Mouse (Mus musculus): ENCODE measurements at regions not wholly inside any gene's neighbourhood (a gene's known extent, or its start where the extent isn't known, plus 50 kb on each side); places are given as distances from the start of the nearest gene placed in this dataset.

DNA sequence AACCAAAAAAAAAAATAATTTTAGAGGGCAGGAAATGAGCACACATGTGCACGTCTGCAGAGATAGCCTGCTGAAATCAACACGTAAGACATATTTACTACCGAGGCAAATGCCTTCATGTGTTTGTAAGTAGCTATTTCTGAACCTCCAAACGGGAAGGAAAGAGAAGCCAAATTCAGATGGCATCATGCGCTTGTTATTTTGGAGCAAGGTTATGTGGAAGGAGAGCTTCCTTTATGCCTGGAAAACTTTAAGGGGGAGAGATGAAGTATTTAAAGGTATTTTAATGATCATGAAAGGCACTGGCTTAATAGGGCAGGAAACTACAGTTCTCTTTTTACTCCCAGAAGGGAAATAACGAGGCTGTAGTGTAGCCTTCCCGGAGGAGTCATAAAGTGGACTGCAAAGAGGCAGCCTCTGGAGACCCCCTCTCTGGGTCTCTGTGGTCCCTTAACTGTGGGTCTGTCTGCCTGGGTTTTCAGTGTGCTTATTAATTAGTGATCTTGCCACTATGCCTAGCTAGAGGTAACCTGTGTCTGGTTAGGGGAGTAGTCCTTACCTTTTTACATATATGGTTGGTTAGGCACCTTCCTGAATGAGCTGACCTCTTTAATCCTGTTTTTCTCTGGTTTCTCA is 672.4 kb downstream of the Bcl11a start:
- peak in 1 of 2 experiments; percentile 25 for DNase-seq (ENCODE audit: low spot score in 2 of 2)

DNA sequence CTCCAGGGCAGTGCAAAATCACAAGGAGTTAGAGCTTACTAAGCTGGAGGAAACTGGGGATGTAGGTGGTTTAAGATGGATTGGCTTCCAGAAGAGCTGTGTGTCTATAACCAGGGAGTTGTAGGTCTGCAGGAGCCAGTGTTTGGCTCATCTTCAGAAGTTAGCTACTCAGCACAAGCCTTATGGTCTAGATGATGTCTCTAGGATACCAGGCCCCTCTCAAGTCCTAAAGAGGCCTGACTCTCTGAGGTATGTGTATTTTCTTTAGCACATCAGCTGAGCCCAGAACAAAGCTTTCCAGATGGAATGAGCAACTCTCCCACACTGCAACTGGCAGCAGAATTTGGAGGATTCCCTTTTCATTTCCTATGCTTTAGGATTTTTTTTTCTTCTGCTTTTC is 680.3 kb downstream of the Bcl11a start:
- peak in 1 of 2 experiments; percentile 66 for DNase-seq (ENCODE audit: low spot score in 2 of 2)

DNA sequence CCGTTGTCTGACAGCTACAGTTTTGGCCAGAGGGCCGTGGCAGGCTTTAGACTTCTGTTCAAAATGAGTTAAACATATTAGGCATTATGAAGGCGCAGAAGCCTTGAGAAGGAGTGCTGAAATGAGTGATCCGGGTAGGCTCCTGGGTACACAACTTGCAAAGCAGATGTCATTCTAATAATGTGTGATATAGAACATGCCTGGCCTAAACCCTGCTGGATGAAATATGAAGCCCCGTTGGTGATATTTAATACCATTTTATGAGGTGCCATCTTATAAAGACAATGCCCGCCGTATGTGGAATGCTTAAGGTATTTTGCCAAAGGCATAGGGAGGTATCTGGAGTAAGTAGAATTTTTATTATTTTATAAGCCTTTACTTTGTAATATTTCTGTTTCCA is 705.6 kb downstream of the Bcl11a start:
- no peak for DNase-seq (ENCODE audit: low spot score in 2 of 2)

- DNase-seq (ENCODE audit: low spot score in 2 of 2), result no peak
These were observed 711.3 kb downstream of the Bcl11a start for GRCm38 (mm10) chr11:24789120-24789519.

- peak in 1 of 2 experiments; percentile 15 for DNase-seq (ENCODE audit: low spot score in 2 of 2)
These were observed 717.8 kb downstream of the Bcl11a start for GRCm38 (mm10) chr11:24795510-24796211.

DNA sequence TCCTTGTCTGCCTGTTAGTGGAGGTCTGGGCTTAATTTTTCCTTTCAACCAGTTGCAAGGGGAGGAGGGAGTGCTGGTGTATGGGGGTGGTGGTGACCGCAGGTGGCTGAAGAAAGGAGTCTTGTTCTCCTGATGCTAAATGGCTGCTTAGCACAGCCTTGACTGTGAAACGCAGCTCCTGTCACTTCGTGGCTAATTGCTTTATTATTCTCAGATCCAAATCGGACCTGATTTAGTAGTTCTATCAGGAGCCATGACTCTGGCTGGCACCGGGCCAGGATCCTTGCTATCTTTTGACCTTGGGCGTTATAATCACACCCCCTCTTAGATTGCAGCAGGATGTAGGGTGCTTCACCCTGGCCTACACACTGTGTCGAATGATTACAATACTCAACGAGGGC is 726.8 kb downstream of the Bcl11a start:
- no peak for DNase-seq (ENCODE audit: low spot score in 2 of 2)

DNA sequence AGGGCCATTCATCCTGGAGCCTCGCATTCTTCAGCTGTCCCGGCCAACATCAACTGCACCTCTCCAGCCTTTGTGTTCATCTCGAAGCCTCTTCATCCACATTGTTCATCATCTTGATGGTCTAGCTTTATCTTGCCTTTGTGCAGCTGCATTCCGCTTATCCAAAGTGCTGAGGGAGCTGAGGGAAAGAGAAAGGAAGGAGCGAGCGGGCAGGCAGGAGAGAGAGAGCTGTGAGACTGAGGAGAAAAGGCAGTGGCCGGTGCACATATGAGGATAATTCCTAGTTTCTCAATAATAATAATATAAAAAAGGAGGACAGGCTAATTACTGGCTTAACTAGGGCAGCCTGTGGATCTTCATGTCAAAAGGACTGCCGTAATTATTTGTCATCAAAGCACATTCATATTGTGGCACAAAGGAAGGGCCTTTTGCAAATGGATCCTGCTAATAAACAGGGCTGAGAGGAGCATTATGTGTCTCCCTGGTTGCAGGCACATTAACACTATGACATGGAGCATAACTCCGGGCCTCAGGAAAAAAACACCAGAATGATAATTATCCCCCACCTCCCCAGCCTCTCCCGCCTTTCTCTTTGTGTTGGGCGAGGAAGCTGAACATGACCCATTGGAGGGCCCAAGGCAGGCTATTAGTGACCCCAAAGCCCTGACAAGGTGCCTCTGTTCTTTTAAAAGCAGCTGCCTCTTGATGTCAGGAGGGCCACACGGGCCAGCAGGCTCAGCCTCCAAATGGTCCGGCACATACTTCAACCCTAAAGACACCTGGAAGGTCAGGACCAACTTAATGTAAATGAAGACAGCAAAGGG is 751.9 kb downstream of the Bcl11a start:
- no peak for DNase-seq (ENCODE audit: low spot score in 2 of 2)

DNA sequence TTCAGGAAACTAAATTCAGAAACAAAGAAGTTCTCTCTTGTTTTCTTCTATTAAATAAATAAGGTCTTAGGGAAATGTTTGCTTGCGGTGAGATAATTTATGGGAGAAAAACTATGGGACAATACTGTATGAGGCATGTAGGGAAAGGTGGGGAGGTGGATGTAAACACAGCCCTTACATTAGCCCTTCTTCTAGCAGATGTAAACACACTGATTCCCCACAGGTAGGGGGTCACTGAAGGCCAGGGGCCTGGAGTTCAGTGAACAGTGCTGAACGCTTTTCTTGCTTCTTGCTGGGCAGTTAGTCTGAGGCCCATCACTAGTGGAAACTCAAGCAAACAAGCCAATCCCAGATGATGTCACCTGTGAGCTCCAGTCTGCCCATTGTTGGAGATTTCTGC is 752.6 kb downstream of the Bcl11a start:
- DNase-seq (ENCODE audit: low spot score in 2 of 2), result no peak

DNA sequence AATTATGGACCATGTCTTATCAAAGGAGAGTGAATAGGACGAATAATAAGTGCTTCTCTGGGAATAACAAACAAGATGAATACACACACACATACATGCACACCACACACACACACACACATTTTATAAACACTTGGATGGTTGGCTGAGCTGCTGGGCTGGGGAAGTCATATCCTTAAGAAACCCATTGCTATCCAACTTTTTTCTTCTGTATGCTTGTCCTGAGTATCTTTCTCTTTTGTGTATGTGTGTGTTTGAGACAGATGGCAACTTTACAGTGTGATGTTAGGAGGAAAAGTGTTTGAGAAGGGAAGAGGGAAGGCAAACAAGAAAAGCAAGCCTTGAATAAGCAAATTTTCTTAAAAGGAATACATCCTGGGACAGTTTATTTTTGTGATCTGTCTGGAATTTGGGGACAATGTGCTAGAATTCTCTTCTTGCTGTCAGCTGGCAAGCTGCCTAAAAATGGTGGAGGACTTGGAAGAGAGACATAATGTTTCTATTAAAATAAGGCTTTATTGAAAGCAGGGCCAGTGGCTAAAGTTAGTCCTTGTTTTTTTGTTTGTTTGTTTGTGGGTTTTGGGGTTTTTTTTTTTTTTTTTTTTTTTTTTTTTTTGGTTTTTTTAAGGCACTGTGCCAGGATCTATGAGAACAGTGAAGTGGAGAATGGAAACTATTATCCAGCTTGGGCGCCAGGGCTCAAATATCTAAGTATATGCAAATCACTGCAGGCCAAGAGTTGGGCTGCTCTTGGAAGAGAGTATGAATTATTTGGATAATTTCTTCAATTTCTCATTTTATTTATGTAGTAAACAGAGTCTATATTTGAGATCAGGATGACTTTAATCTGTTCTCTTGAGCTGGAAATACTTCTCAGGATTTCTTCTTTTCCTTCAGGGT is 766.2 kb downstream of the Bcl11a start:
- no peak for DNase-seq (ENCODE audit: low spot score in 2 of 2)

DNA sequence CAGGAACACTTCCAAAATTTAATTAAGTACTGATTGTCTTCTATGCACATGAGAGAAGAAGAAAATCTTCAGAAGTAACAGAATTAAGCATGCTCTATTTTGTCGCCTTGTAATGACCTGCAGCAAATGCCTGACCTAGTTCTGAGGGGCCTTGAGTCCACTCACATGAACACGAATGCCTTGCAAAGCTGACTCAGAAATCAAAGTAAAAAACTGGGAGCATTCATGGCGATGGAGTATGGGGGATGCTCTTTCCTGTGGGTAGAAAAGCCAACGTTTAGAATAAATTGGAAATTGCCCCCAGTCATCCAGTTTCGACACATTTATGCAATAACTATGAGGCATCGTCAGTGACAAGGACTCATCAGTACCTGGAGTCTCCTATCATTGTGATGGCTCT is 779.1 kb downstream of the Bcl11a start:
- no peak for DNase-seq (ENCODE audit: low spot score in 2 of 2)

- no peak for DNase-seq (ENCODE audit: low spot score in 2 of 2)
These were observed 786.8 kb downstream of the Bcl11a start for GRCm38 (mm10) chr11:24864637-24865036.

GRCm38 (mm10) chr11:24865067-24865796 is 787.4 kb downstream of the Bcl11a start:
- no peak for DNase-seq (ENCODE audit: low spot score in 2 of 2)

Small RNA genes lying in the stretch of these regions (microRNA-seq; reads per million reads assigned to microRNA genes)
- 0 reads per million in 2 experiments for gene Gm25507

All from layer of hippocampus, adult 18-20 months (tissue).